Mouse (Mus musculus): ENCODE results near the gene B830017H08Rik. TPM values are rescaled to one million over a fixed set of nuclear protein-coding genes. Genes with fewer than 3 reads are reported as not detected.

Gene B830017H08Rik
- not detected in 2 replicates for polyA plus RNA-seq (2015; fragmentation: Nextera tagmentation; extraction: Ambion mirVana)

DNA sequence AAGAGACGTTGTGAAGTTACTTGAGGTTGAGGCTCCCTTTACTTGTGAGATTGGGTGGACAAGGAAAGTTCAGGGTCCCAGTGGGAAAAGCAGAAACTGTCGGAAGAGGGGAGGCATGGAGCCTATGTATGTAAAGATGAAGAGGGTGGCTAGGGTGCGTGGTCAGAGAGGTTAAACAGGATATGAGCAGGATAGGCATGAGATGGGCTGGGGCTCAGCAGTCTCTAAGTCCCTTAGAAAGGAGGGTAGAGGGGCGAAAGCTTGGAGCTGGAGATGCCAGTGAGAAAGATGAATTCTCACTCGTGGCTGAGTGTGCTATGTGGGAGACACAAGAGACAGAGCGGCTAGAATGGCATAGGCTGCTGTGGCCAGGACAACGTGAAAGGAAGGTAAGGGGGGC is at the start of gene B830017H08Rik:
B830017H08Rik (plus strand) TSS at position 301 of the 400 bp plus-strand sequence.
- ATAC-seq (ENCODE audit: insufficient read depth, low FRiP score): no peak
- Histone ChIP-seq H3K4me3 (replicated peaks; ENCODE audit: low read length) (peak within 1 kb of the TSS; percentile 58), H3K36me3 (ENCODE audit: control insufficient read depth, insufficient read depth, low read length) (no peaks in the 10 kb centered on the region), H3K4me2 (ENCODE audit: low read depth, low read length) (peak within 1 kb of the TSS; percentile 99), H3K27me3 (ENCODE audit: control insufficient read depth, insufficient read depth, low read length) (peaks cover 66% of the 10 kb centered on the region), H3K9ac (ENCODE audit: low read length) (peak within 1 kb of the TSS; percentile 68), H3K9me3 (replicated peaks; ENCODE audit: control insufficient read depth, low read length) (no peaks in the 10 kb centered on the region), H3K4me1 (ENCODE audit: control insufficient read depth, insufficient read depth, low read length) (0 out of 2 replicates have a peak, but pooled peaks cover 5% of the 10 kb centered on the region), H3K27ac (ENCODE audit: low read length) (no peak within 1 kb of the TSS)
- 31% methylated on average over 7 of the region's 7 CpGs for WGBS

DNA sequence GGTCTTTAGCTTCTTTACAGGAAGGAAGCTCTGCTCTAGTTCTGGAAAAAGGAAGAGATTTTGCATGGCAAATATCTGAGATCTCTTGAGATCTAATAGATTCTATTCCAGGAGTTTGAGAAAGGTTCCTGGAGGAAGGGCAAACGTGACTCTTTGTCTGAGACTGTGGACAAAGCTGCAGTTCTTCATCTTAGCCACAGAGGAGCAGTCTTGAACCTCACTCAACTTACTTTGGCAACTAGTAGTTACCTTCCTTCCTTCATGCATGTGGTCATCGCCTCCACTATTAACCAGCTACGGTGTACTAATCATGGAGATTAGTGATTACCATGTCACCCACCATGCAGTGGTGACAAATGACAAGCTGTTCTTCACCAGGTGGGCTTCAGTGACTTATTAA is 47.6 kb upstream of the B830017H08Rik start:
- Histone ChIP-seq H3K27me3 (ENCODE audit: control insufficient read depth, insufficient read depth, low read length) (no peaks in the 10 kb centered on the region), H3K27ac (ENCODE audit: low read length) (no peak overlapping the region), H3K4me3 (replicated peaks; ENCODE audit: low read length) (no peak overlapping the region), H3K36me3 (ENCODE audit: control insufficient read depth, insufficient read depth, low read length) (peaks cover 11% of the 10 kb centered on the region), H3K9ac (ENCODE audit: low read length) (no peak overlapping the region), H3K4me2 (ENCODE audit: low read depth, low read length) (no peak overlapping the region), H3K9me3 (replicated peaks; ENCODE audit: control insufficient read depth, low read length) (no peaks in the 10 kb centered on the region), H3K4me1 (ENCODE audit: control insufficient read depth, insufficient read depth, low read length) (no peaks in the 10 kb centered on the region)
- no peak for ATAC-seq (ENCODE audit: insufficient read depth, low FRiP score)
- 56% methylated on average over 3 of the region's 3 CpGs for WGBS

DNA sequence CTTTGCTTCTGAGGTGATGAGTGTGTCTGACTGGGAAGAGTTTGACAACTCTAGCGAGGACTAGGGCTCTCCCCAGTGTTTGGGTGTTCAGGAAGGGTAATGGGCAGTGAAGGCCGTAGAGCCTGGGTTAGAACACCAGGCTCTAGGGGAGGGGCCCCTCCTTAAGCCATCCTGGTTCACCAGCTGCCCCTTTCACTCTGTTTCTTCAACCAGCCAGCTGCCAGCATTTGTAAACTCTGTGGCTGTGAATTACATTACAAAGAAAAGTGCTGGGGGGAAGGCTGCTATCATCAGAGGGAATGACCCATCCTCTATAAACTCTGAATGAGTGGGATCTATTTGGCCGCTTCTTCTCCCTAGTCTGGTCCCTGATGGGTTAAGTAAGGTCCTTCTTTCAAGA is 40.2 kb upstream of the B830017H08Rik start:
- WGBS: 76% methylated on average over 3 of the region's 3 CpGs
- Histone ChIP-seq H3K9ac (ENCODE audit: low read length) (no peak overlapping the region), H3K27me3 (ENCODE audit: control insufficient read depth, insufficient read depth, low read length) (0 out of 2 replicates have a peak, but pooled peaks cover under 1% of the 10 kb centered on the region), H3K27ac (ENCODE audit: low read length) (no peak overlapping the region), H3K4me1 (ENCODE audit: control insufficient read depth, insufficient read depth, low read length) (0 out of 2 replicates have a peak, but pooled peaks cover 4% of the 10 kb centered on the region), H3K4me3 (replicated peaks; ENCODE audit: low read length) (no peak overlapping the region), H3K4me2 (ENCODE audit: low read depth, low read length) (no peak overlapping the region), H3K36me3 (ENCODE audit: control insufficient read depth, insufficient read depth, low read length) (peaks cover 5% of the 10 kb centered on the region; the same call in 1 of the 2 replicates), H3K9me3 (replicated peaks; ENCODE audit: control insufficient read depth, low read length) (no peaks in the 10 kb centered on the region)
- no peak for ATAC-seq (ENCODE audit: insufficient read depth, low FRiP score)

DNA sequence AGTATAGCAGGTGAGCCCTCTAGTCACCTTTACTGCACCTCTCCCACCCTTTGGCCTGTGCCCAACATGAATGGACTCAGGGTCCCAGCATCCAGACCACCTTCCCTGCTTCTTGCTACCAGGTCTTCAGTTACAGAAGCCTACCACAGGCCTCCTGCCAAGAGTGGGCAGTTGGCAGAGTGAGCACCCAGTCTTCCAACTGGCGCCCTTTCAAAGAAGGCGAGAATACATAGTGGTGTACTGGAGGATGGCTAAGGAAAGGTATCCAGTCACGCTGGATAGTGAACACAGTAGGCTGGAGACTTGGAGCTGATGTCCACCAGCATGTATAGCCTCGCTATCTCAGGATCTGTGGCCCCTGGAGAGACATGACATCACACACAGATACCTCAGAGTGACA is 38.9 kb upstream of the B830017H08Rik start:
- Histone ChIP-seq H3K27me3 (ENCODE audit: control insufficient read depth, insufficient read depth, low read length) (0 out of 2 replicates have a peak, but pooled peaks cover 2% of the 10 kb centered on the region), H3K9ac (ENCODE audit: low read length) (no peak overlapping the region), H3K36me3 (ENCODE audit: control insufficient read depth, insufficient read depth, low read length) (peaks cover 4% of the 10 kb centered on the region; the same call in 1 of the 2 replicates), H3K4me3 (replicated peaks; ENCODE audit: low read length) (no peak overlapping the region), H3K27ac (ENCODE audit: low read length) (no peak overlapping the region), H3K9me3 (replicated peaks; ENCODE audit: control insufficient read depth, low read length) (no peaks in the 10 kb centered on the region), H3K4me1 (ENCODE audit: control insufficient read depth, insufficient read depth, low read length) (0 out of 2 replicates have a peak, but pooled peaks cover 4% of the 10 kb centered on the region), H3K4me2 (ENCODE audit: low read depth, low read length) (no peak overlapping the region)
- ATAC-seq (ENCODE audit: insufficient read depth, low FRiP score): no peak
- WGBS: 96% methylated on average over 4 of the region's 4 CpGs

DNA sequence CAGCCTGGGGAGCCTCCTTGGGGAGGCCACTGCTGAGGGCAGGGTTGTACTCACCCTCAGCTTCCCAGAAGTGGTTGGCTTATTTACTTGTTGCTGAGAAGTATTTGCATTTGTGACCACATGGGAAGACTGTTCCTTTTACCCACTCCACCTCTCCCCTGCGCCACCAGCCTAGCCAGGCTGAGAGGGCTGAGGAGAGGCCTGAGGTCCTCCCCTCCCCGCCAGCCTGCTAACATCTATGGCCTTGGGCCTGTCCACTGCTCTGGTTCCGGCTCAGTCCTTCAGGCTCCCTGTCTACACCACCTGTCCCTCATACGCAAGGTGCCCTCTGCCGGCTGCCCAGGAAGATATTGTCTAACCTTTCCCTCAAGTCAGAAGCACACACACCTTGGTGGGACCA is 37.3 kb upstream of the B830017H08Rik start:
- Histone ChIP-seq H3K36me3 (ENCODE audit: control insufficient read depth, insufficient read depth, low read length) (no peaks in the 10 kb centered on the region), H3K4me3 (replicated peaks; ENCODE audit: low read length) (no peak overlapping the region), H3K9me3 (replicated peaks; ENCODE audit: control insufficient read depth, low read length) (no peaks in the 10 kb centered on the region), H3K27me3 (ENCODE audit: control insufficient read depth, insufficient read depth, low read length) (0 out of 2 replicates have a peak, but pooled peaks cover 8% of the 10 kb centered on the region), H3K4me2 (ENCODE audit: low read depth, low read length) (no peak overlapping the region), H3K4me1 (ENCODE audit: control insufficient read depth, insufficient read depth, low read length) (peaks cover 15% of the 10 kb centered on the region), H3K9ac (ENCODE audit: low read length) (no peak overlapping the region), H3K27ac (ENCODE audit: low read length) (no peak overlapping the region)
- no peak for ATAC-seq (ENCODE audit: insufficient read depth, low FRiP score)
- WGBS: 58% methylated on average over 5 of the region's 5 CpGs

DNA sequence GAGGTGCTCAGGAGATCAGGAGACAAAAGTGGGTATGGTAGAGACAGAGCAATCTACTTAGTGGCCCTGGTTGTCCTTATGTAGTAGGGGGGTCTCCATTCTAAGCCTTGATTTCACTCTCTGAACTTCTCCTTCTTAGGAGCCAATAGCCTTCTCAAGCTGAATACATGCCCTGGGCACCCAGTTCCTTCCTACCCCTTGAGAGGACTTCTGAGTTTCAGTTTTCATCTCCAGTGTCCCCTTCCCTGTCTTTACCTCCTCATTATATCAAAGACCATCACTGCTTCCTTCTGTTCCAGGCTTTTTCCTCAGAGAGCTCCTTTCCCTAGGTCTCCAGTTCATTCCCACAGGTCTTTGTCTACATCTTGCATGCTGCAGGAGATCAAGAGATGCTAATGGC is 36.4 kb upstream of the B830017H08Rik start:
- Histone ChIP-seq H3K9ac (ENCODE audit: low read length) (peak overlapping the region; percentile 88), H3K27ac (ENCODE audit: low read length) (peak overlapping the region; percentile 96), H3K27me3 (ENCODE audit: control insufficient read depth, insufficient read depth, low read length) (peaks cover 14% of the 10 kb centered on the region; the same call in 1 of the 2 replicates), H3K9me3 (replicated peaks; ENCODE audit: control insufficient read depth, low read length) (no peaks in the 10 kb centered on the region), H3K4me1 (ENCODE audit: control insufficient read depth, insufficient read depth, low read length) (peaks cover 20% of the 10 kb centered on the region), H3K4me2 (ENCODE audit: low read depth, low read length) (peak overlapping the region; percentile 71), H3K4me3 (replicated peaks; ENCODE audit: low read length) (peak overlapping the region; percentile 73), H3K36me3 (ENCODE audit: control insufficient read depth, insufficient read depth, low read length) (no peaks in the 10 kb centered on the region)
- ATAC-seq (ENCODE audit: insufficient read depth, low FRiP score): no peak

DNA sequence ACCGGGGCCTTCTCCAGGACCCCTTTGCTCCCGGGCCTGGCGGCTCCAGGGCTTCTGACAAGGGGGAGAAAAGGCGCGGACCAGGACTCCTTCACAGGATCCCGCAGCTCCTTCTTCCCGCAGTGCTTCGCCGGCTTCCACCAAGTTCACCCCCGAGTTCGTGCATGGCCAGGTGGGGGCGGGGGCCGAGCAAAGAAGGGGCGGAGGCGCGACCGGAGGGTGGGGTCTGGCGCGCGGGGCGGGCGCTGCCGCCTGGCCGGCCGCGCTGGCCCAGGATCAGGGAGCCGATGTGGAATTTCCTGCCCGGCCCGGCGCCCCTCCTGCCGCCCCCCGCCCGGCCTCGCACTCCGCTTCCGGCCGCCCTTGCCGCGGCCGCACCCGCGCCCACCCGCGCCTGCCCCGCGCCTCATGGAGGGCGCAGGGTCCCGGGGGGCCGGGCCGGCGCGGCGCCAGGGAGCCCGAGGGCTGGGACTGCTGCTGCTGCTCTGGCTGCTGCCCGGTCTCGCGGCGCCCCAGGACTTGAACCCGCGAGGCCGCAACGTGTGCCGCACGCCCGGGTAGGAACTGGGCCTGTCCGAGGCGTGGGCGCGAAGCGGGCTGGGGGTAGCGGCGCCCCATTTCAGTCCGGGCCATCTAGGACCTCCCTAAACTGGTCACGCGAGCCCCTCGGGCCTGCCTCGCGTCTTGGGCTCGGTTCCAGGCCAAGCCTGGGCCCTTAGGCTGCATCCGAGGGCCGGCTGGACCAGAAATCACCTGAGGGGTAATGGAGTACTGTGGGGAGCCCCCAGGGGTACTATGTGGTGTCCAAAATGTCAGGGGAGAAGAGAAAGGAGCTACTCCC is 35.7 kb upstream of the B830017H08Rik start, which contains the start of gene Scarf2:
Scarf2 (plus strand) TSS at position 312 of the 841 bp plus-strand sequence.
- 1% methylated on average over 80 of the region's 81 CpGs for WGBS

DNA sequence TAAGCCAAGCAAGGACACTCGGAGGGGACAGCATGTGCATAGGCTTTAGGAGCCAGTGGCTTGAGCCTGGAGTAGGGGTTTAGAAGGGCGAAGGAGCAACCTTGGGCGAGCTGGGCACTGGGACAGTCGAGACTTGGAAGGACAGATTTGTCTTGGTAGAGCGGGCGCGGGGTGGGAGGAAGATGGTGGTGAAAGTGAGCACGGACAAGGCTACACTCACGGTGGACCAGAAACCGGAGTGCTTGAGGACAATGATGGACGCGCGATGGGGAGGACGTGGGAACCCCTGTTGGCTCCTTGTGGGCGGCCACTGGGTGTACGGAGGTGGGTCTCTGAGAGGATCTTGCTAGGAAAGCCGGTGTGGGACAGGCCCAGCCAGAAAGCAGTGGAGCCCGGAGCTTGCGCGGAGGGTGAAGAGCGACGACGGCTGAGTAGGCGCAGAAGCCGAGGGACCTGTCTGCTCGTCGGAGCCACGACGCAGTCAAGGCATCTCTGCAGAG is 35.1 kb upstream of the B830017H08Rik start:
- WGBS: 3% methylated on average over 29 of the region's 29 CpGs
- Histone ChIP-seq H3K9ac (ENCODE audit: low read length) (peak overlapping the region; percentile 88), H3K27ac (ENCODE audit: low read length) (peak overlapping the region; percentile 96), H3K36me3 (ENCODE audit: control insufficient read depth, insufficient read depth, low read length) (no peaks in the 10 kb centered on the region), H3K4me3 (replicated peaks; ENCODE audit: low read length) (peak overlapping the region; percentile 73), H3K27me3 (ENCODE audit: control insufficient read depth, insufficient read depth, low read length) (peaks cover 27% of the 10 kb centered on the region), H3K4me1 (ENCODE audit: control insufficient read depth, insufficient read depth, low read length) (peaks cover 33% of the 10 kb centered on the region), H3K9me3 (replicated peaks; ENCODE audit: control insufficient read depth, low read length) (no peaks in the 10 kb centered on the region), H3K4me2 (ENCODE audit: low read depth, low read length) (peak overlapping the region; percentile 71)
- 0 out of 2 replicates have a peak, but pooled peaks have one; percentile 0 for ATAC-seq (ENCODE audit: insufficient read depth, low FRiP score)

More for the DNA sequence above, 35.7 kb upstream of the B830017H08Rik start, which contains the start of gene Scarf2:
- Histone ChIP-seq H3K4me1 (ENCODE audit: control insufficient read depth, insufficient read depth, low read length) (peaks cover 26% of the 10 kb centered on the region), H3K9ac (ENCODE audit: low read length) (peak within 1 kb of the TSS; percentile 88), H3K36me3 (ENCODE audit: control insufficient read depth, insufficient read depth, low read length) (no peaks in the 10 kb centered on the region), H3K27ac (ENCODE audit: low read length) (peak within 1 kb of the TSS; percentile 96), H3K27me3 (ENCODE audit: control insufficient read depth, insufficient read depth, low read length) (peaks cover 21% of the 10 kb centered on the region), H3K4me2 (ENCODE audit: low read depth, low read length) (peak within 1 kb of the TSS; percentile 71), H3K9me3 (replicated peaks; ENCODE audit: control insufficient read depth, low read length) (no peaks in the 10 kb centered on the region), H3K4me3 (replicated peaks; ENCODE audit: low read length) (peak within 1 kb of the TSS; percentile 73)
- ATAC-seq (ENCODE audit: insufficient read depth, low FRiP score): peak; percentile 75
